Mouse (Mus musculus) spleen, adult 2 months (tissue): ENCODE data around the gene Arhgap17. TPM values are rescaled to one million over a fixed set of nuclear protein-coding genes. Genes with fewer than 3 reads are reported as not detected.

Experiments
- DNase-seq, 2 experiments: peaks; one replicate each; pipeline versions ENCODE4 v3.0.0 to v3.0.0-alpha.2; 2012 to 2021; ENCODE audit warnings: low spot score in 2 of 2, low read depth in 1 of 2
- H3K27ac ChIP-seq: fragments of 200-500 bp; 2 replicates; pipeline ENCODE4 v1.5.1; 2012; ENCODE audit warnings: low read length, inconsistent platforms; ENCODE audit not compliant: insufficient read depth
- H3K27me3 ChIP-seq: fragments of 200-500 bp; 2 replicates; pipeline ENCODE4 v1.6.1; 2012; ENCODE audit warnings: mild to moderate bottlenecking, moderate library complexity, low read length, inconsistent platforms; ENCODE audit not compliant: control insufficient read depth, insufficient read depth
- H3K36me3 ChIP-seq: fragments of 200-500 bp; 2 replicates; pipeline ENCODE4 v1.6.1; 2012; ENCODE audit warnings: mild to moderate bottlenecking, low read length, inconsistent platforms; ENCODE audit not compliant: control insufficient read depth, insufficient read depth
- H3K4me1 ChIP-seq: fragments of 200-500 bp; 2 replicates; pipeline ENCODE4 v1.6.1; 2011; ENCODE audit warnings: inconsistent platforms; ENCODE audit not compliant: control insufficient read depth, insufficient read depth, insufficient read length
- H3K4me3 ChIP-seq: fragments of 200-500 bp; 2 replicates; pipeline ENCODE4 v1.5.1; 2011; ENCODE audit warnings: mild to moderate bottlenecking, inconsistent platforms; ENCODE audit not compliant: insufficient read depth, insufficient read length; ENCODE audit errors: extremely low read depth
- CTCF ChIP-seq: fragments of 200-500 bp; IDR thresholded peaks from 2 replicates; pipeline ENCODE4 v1.5.1; 2011; ENCODE audit warnings: mild to moderate bottlenecking, inconsistent platforms; ENCODE audit not compliant: insufficient read depth, insufficient read length, insufficient replicate concordance; ENCODE audit errors: extremely low read depth
- POLR2A ChIP-seq: fragments of 200-500 bp; IDR thresholded peaks from 2 replicates; pipeline ENCODE4 v1.6.1; 2011; ENCODE audit warnings: low read depth, low read length, inconsistent platforms
- WGBS: fragments of 180-500 bp; shearing (Covaris S2); methylation state at CpG from one replicate; pipeline ENCODE4 v1.1.7; 2018; 5-methylcytosine and 5-hydroxymethylcytosine counted together
- polyA plus RNA-seq: library from polyadenylated mRNA; depleted of rRNA; stranded (reverse); fragments of >200 nt; gene quantifications from 2 replicates; pipeline ENCODE4 v1.2.3, GENCODE M21; 2012

Arhgap17 gene
- polyA plus RNA-seq, 1 experiment: 68.0 TPM

GRCm38 (mm10) chr7:123356158-123356557 is 13.6 kb downstream of the Arhgap17 start:
- Histone ChIP-seq H3K27ac (peak overlapping the region; percentile 54), H3K4me1 (peaks cover 45% of the 10 kb centered on the region), H3K36me3 (peaks cover 2% of the 10 kb centered on the region), H3K4me3 (no peak overlapping the region), H3K27me3 (no peaks in the 10 kb centered on the region)
- no peak for TF ChIP-seq POLR2A
- no peak for TF ChIP-seq CTCF
- DNase-seq: no peak
- WGBS: 33% methylated on average over 3 of the region's 3 CpGs

DNA sequence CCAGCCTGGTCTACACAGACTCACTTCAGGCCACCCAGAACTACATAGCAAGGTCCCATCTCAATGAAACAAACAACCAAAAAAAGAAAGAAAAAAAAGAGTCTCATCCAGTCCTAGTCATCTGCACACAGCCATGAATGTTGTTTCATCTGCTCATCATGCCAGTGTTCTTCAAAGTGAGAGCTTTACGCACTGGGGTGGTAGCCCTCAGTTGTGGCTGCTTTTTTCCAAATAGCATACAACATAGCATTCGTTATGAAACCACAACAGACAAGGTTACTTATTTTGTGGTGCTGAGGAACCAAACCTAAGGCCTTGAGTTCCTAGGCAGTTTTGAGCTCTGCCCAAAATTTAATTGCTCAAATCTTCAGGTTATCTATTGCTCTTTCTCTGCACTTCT is 14.9 kb downstream of the Arhgap17 start:
- peak in 1 of 2 experiments; percentile 41 for DNase-seq
- H3K4me1 ChIP-seq: peaks cover 36% of the 10 kb centered on the region; the same call in 1 of the 2 replicates
- 26% methylated on average over 2 of the region's 2 CpGs for WGBS

GRCm38 (mm10) chr7:123354392-123354791 is 15.3 kb downstream of the Arhgap17 start:
- TF ChIP-seq CTCF: no peak
- no peak for TF ChIP-seq POLR2A
- no peaks in the 10 kb centered on the region for H3K27me3 ChIP-seq
- 65% methylated on average over 5 of the region's 5 CpGs for WGBS
- H3K4me3 ChIP-seq: no peak overlapping the region
- H3K27ac ChIP-seq: no peak overlapping the region
- H3K36me3 ChIP-seq: no peaks in the 10 kb centered on the region
- DNase-seq: no peak
- H3K4me1 ChIP-seq: peaks cover 39% of the 10 kb centered on the region; the same call in 1 of the 2 replicates

More for the DNA sequence above, 14.9 kb downstream of the Arhgap17 start:
- H3K4me3 ChIP-seq: no peak overlapping the region
- TF ChIP-seq CTCF (no peak), POLR2A (no peak)
- no peaks in the 10 kb centered on the region for H3K36me3 ChIP-seq
- H3K27ac ChIP-seq: no peak overlapping the region
- H3K27me3 ChIP-seq: no peaks in the 10 kb centered on the region

DNA sequence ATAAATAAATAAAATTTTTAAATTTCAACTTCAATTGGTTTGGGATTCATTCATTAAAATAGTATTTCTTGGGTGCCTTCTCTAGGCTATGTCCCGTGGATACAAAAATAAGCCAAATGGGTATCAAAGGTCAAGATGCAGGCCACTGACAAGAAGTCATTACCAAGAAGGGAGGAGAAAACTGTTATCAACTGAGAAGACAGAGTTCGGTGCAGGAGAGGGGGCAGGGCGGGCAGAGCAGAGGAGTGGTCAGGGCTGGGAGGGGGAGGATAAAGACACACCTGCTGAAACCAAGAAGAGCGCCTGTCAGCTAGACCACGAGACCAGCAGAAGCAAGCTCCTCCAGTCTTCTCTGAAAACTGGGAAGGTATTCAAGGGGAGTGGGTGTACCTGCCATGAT is 15.8 kb downstream of the Arhgap17 start:
- H3K4me1 ChIP-seq: peaks cover 38% of the 10 kb centered on the region
- H3K4me3 ChIP-seq: no peak overlapping the region
- no peak overlapping the region for H3K27ac ChIP-seq
- 47% methylated on average over 5 of the region's 5 CpGs for WGBS
- no peaks in the 10 kb centered on the region for H3K27me3 ChIP-seq
- no peaks in the 10 kb centered on the region for H3K36me3 ChIP-seq
- no peak for TF ChIP-seq POLR2A
- TF ChIP-seq CTCF: no peak
- no peak for DNase-seq

GRCm38 (mm10) chr7:123353081-123353480 is 16.6 kb downstream of the Arhgap17 start:
- Histone ChIP-seq H3K4me1 (peaks cover 42% of the 10 kb centered on the region), H3K27me3 (no peaks in the 10 kb centered on the region), H3K27ac (no peak overlapping the region), H3K36me3 (no peaks in the 10 kb centered on the region), H3K4me3 (no peak overlapping the region)
- TF ChIP-seq CTCF: no peak
- TF ChIP-seq POLR2A: no peak
- WGBS: 93% methylated on average over 4 of the region's 4 CpGs
- no peak for DNase-seq

GRCm38 (mm10) chr7:123350243-123350642 is 19.5 kb downstream of the Arhgap17 start:
- Histone ChIP-seq H3K36me3 (no peaks in the 10 kb centered on the region), H3K27me3 (no peaks in the 10 kb centered on the region), H3K4me1 (peaks cover 26% of the 10 kb centered on the region), H3K4me3 (no peak overlapping the region), H3K27ac (no peak overlapping the region)
- WGBS: 80% methylated on average over 2 of the region's 2 CpGs
- no peak for TF ChIP-seq POLR2A
- no peak for TF ChIP-seq CTCF
- no peak for DNase-seq

DNA sequence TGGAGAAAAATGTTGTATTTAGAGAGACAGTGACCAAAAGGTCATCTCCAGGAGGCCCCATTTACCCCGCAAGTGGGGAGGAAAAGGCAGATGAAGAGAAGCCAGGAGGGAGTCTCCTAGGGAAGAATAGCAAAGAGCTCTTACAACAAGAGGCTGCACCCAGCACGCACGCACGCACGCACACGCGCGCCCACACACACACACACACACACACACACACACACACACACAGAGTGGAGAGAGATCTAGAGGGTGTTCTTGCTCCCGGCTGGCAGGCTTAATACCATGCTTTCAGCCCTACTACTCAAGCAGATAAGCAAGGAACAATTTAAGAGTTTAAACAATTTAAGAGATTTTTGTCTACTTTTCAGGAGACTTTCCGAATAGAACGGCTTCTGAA is 19.9 kb downstream of the Arhgap17 start:
- H3K36me3 ChIP-seq: no peaks in the 10 kb centered on the region
- H3K27me3 ChIP-seq: no peaks in the 10 kb centered on the region
- WGBS: 88% methylated on average over 11 of the region's 11 CpGs
- DNase-seq: no peak
- H3K4me3 ChIP-seq: no peak overlapping the region
- TF ChIP-seq POLR2A (no peak), CTCF (no peak)
- H3K4me1 ChIP-seq: peaks cover 24% of the 10 kb centered on the region
- no peak overlapping the region for H3K27ac ChIP-seq
